ENCODE assay signal across 27 mouse cellular contexts in the genomic region with DNA sequence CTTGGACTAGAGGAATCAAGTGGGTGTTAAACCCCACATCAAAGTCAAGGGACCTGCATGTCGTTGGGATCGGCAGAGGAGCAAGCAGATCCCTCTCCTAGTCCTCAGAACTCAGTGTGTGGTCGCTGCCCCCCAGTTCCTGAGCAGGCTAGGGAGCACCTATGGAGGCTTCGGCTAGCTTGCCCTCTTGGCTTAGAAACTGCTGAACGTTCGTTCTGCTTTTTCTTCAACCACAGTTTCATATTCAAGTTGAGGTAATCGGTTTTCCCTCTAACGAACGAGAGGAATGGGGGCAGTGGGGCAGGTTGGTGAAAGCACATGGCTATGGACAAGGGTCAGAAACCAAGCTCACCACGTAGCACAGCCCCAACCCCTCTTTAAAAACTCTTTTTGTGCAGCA. TPM values are rescaled to one million over a fixed set of nuclear protein-coding genes. Genes with fewer than 3 reads are reported as not detected.
A peak's percentile ranks its signal among the peaks of the same experiment; 100 is the strongest.
DNase-seq lines count a peak whose midpoint lies in the region; ATAC-seq and TF ChIP-seq lines count a peak whose summit lies in the region.
"Had no signal": no experiment of that assay in that cellular context is flagged by ENCODE, and none has a peak within 500 bp of the region (broad histone marks: within the 10 kb centered on the region; RNA-seq: fewer than 3 reads in every experiment).

No protein-coding gene starts in this region.

- no peak overlapping the region for H3K4me3 ChIP-seq in CH12.LX (replicated peaks in 1 of 3; ENCODE audit: low read depth in 2 of 3, low read length in 2 of 3, poor library complexity in 1 of 3)
- H3K4me3 ChIP-seq in liver, embryonic 13.5 days (replicated peaks), result no peak overlapping the region
- H3K4me3 ChIP-seq in megakaryocyte, embryonic 14.5 days (replicated peaks), result peak overlapping the region; percentile 82
- H3K4me3 ChIP-seq in forebrain, embryonic 15.5 days, result no peak overlapping the region
- H3K4me3 ChIP-seq: heart, embryonic 15.5 days; hindbrain, embryonic 13.5 days had no signal

- peaks cover 0 to 6% of the 10 kb centered on the region in 2 experiments for H3K36me3 ChIP-seq in CH12.LX (replicated peaks in 1 of 2; ENCODE audit: control insufficient read depth in 1 of 2, insufficient read depth in 1 of 2, low read length in 1 of 2)
- no peaks in the 10 kb centered on the region for H3K36me3 ChIP-seq in liver, embryonic 13.5 days
- peaks cover 40% of the 10 kb centered on the region for H3K36me3 ChIP-seq in megakaryocyte, embryonic 14.5 days (replicated peaks; ENCODE audit: low read length)
- H3K36me3 ChIP-seq in forebrain, embryonic 15.5 days, result peaks cover 49% of the 10 kb centered on the region

- no peak overlapping the region for H3K27ac ChIP-seq in CH12.LX (ENCODE audit: insufficient read depth, low read depth)
- H3K27ac ChIP-seq in liver, embryonic 13.5 days, result peak overlapping the region; percentile 63
- no peak overlapping the region for H3K27ac ChIP-seq in forebrain, embryonic 15.5 days (replicated peaks)
- H3K27ac ChIP-seq: heart, embryonic 15.5 days; hindbrain, embryonic 13.5 days; macrophage had no signal

- peaks cover 4 to 13% of the 10 kb centered on the region in 2 experiments for H3K4me1 ChIP-seq in CH12.LX (ENCODE audit: control insufficient read depth in 1 of 2, insufficient read depth in 2 of 2)
- peaks cover 10% of the 10 kb centered on the region; the same call in 1 of the 2 replicates for H3K4me1 ChIP-seq in liver, embryonic 13.5 days (replicated peaks)
- peaks cover 24% of the 10 kb centered on the region for H3K4me1 ChIP-seq in megakaryocyte, embryonic 14.5 days
- H3K4me1 ChIP-seq in forebrain, embryonic 15.5 days, result peaks cover 4% of the 10 kb centered on the region; the same call in 1 of the 2 replicates

- peak; percentile 51 to 56; a peak in 3 of 4 replicates for ATAC-seq in hematopoietic stem cell, adult 5-6 weeks (replicated peaks in 1 of 2; ENCODE audit: insufficient read depth in 1 of 2, low FRiP score in 2 of 2, low TSS enrichment in 1 of 2, low read depth in 1 of 2, poor library complexity in 2 of 2, severe bottlenecking in 2 of 2)
- no peak for ATAC-seq in liver, embryonic 13.5 days (ENCODE audit: low read depth)
- ATAC-seq in forebrain, embryonic 15.5 days (replicated peaks), result no peak
- ATAC-seq: activated CD4-positive, CD25-positive, alpha-beta regulatory T cell, adult 4 months; forebrain, embryonic 14.5 days; intestine, embryonic 16.5 days; midbrain, embryonic 16.5 days had no signal

- dilution Hi-C loops in CH12.LX (cut with MboI; ENCODE audit: extremely low pct_ligation_motif_present, extremely low pct_unique_long_range_greater_than_20kb, low sequenced_read_pairs), result no loop called here

- no peaks in the 10 kb centered on the region for H3K79me2 ChIP-seq in CH12.LX (replicated peaks; ENCODE audit: control insufficient read depth, extremely low read depth, insufficient read depth, poor library complexity, severe bottlenecking)

- H3K27me3 ChIP-seq in CH12.LX (replicated peaks), result no peaks in the 10 kb centered on the region
- no peaks in the 10 kb centered on the region for H3K27me3 ChIP-seq in liver, embryonic 13.5 days
- peaks cover 2% of the 10 kb centered on the region for H3K27me3 ChIP-seq in megakaryocyte, embryonic 14.5 days (replicated peaks)
- no peaks in the 10 kb centered on the region for H3K27me3 ChIP-seq in forebrain, embryonic 15.5 days
- H3K27me3 ChIP-seq: heart, embryonic 15.5 days; hindbrain, embryonic 13.5 days had no signal

- TF ChIP-seq POLR2A in CH12.LX (IDR thresholded peaks at IDR 0.05; ENCODE audit: low read depth, low read length), result no peak

- TF ChIP-seq EP300 in CH12.LX (IDR thresholded peaks at IDR 0.05; ENCODE audit: low read length), result no peak

- peak overlapping the region; percentile 20 for H3K9ac ChIP-seq in CH12.LX (ENCODE audit: insufficient read depth, low read depth)
- H3K9ac ChIP-seq in liver, embryonic 13.5 days, result no peak overlapping the region
- no peak overlapping the region for H3K9ac ChIP-seq in forebrain, embryonic 15.5 days (replicated peaks)
- H3K9ac ChIP-seq: heart, embryonic 15.5 days; hindbrain, embryonic 13.5 days had no signal

- H3K4me2 ChIP-seq in CH12.LX (ENCODE audit: insufficient read depth, low read depth, poor library complexity, severe bottlenecking), result peak overlapping the region; percentile 61; the same call in 1 of the 2 replicates
- no peak overlapping the region for H3K4me2 ChIP-seq in liver, embryonic 13.5 days
- no peak overlapping the region for H3K4me2 ChIP-seq in forebrain, embryonic 15.5 days (replicated peaks)
- H3K4me2 ChIP-seq: heart, embryonic 15.5 days; hindbrain, embryonic 13.5 days; midbrain, embryonic 11.5 days had no signal

- TF ChIP-seq CTCF in CH12.LX (conservative IDR thresholded peaks at IDR 0.05 in 1 of 2, IDR thresholded peaks at IDR 0.05 in 1 of 2; ENCODE audit: low read depth in 2 of 2, low read length in 2 of 2), result no peak

- in situ Hi-C loops in CH12.LX (cut with MboI; ENCODE audit: low pct_ligation_motif_present, low pct_unique_long_range_greater_than_20kb, low sequenced_read_pairs), result no loop called here

- TF ChIP-seq RAD21 in CH12.LX (IDR thresholded peaks at IDR 0.05; ENCODE audit: low read depth, low read length), result no peak

- peak; percentile 24 for DNase-seq in CH12.LX (ENCODE audit: extremely low read depth)
- DNase-seq in liver, embryonic 13.5 days, result no peak
- DNase-seq in left cerebral cortex, adult 8-10 months (ENCODE audit: low spot score in 2 of 2), result no peak
- DNase-seq in layer of hippocampus, postnatal 10 days (ENCODE audit: low spot score in 2 of 2), result no peak
- DNase-seq: adrenal gland, adult 8-10 months; B cell, adult 2 months; cerebellum, adult 8-10 months; cerebellum, postnatal 25 days; gastrocnemius, postnatal 36 days; kidney, adult 8-10 months; kidney, postnatal 10 days; lung, adult 18-20 months; lung, postnatal 10 days; right cerebral cortex, postnatal 25 days; thymus, postnatal 14 days had no signal

- 26% methylated on average over 10 of the region's 10 CpGs for WGBS in liver, embryonic 13.5 days (ENCODE audit: insufficient replicate concordance)
- 65% methylated on average over 10 of the region's 10 CpGs for WGBS in forebrain, embryonic 15.5 days

- no peaks in the 10 kb centered on the region for H3K9me3 ChIP-seq in CH12.LX (replicated peaks; ENCODE audit: low read length)
- H3K9me3 ChIP-seq in liver, embryonic 13.5 days (replicated peaks), result no peaks in the 10 kb centered on the region
- no peaks in the 10 kb centered on the region for H3K9me3 ChIP-seq in megakaryocyte, embryonic 14.5 days
- H3K9me3 ChIP-seq in forebrain, embryonic 15.5 days, result no peaks in the 10 kb centered on the region
- H3K9me3 ChIP-seq: heart, embryonic 15.5 days; hindbrain, embryonic 13.5 days had no signal

TF ChIP-seq in CH12.LX, 34 proteins besides CTCF, POLR2A, EP300 and RAD21:
- TF ChIP-seq SMC3 (IDR thresholded peaks at IDR 0.05; ENCODE audit: low read depth, low read length), result no peak
- peak; percentile 40 for TF ChIP-seq MAX (IDR thresholded peaks at IDR 0.05; ENCODE audit: low read length)

RNA-seq across cellular contexts. Expression of gene Slc4a11, which starts 9.7 kb away (rescaled TPM):
- total RNA-seq in CH12.LX (2012; rRNA removed) (0.21 and 0.42 TPM in 2 replicates), CH12.LX (2014; rRNA removed) (0.27 TPM in 1 of 2 replicates, not detected in the other)
- polyA plus RNA-seq in CH12.LX (2012; ENCODE audit: insufficient read length, low read depth), result 0.19 and 0.30 TPM in 2 replicates
- total RNA-seq in hematopoietic stem cell, adult 5-6 weeks (2017), result not detected in 2 replicates
- 0.07 and 0.14 TPM in 2 replicates for polyA plus RNA-seq in liver, embryonic 13.5 days (2015; fragmentation: Nextera tagmentation; extraction: Ambion mirVana)
- polyA plus RNA-seq in megakaryocyte, embryonic 14.5 days (2012; ENCODE audit: insufficient read depth, low replicate concordance), result 0.53 and 0.58 TPM in 2 replicates
- polyA plus RNA-seq in forebrain, embryonic 15.5 days (2015; fragmentation: Nextera tagmentation; extraction: Ambion mirVana), result 0.97 and 1.8 TPM in 2 replicates
- 1 to 10 TPM; 4.2 to 6.6 (median 4.9) TPM for total RNA-seq in left cerebral cortex, adult 8-10 months (2022)
- under 1 TPM; 0.21 to 0.38 TPM for total RNA-seq in layer of hippocampus, postnatal 10 days (2021)
- total RNA-seq: gastrocnemius, adult 18-20 months had no signal

RNA-seq across cellular contexts. Expression of gene Itpa, which starts 39.6 kb away (rescaled TPM):
- total RNA-seq in CH12.LX (2012; rRNA removed) (59.1 and 89.6 TPM in 2 replicates), CH12.LX (2014; rRNA removed) (121 and 123 TPM in 2 replicates)
- 53.3 and 70.8 TPM in 2 replicates for polyA plus RNA-seq in CH12.LX (2012; ENCODE audit: insufficient read length, low read depth)
- total RNA-seq in hematopoietic stem cell, adult 5-6 weeks (2017), result 55.2 and 57.7 TPM in 2 replicates
- 66.5 and 78.5 TPM in 2 replicates for polyA plus RNA-seq in liver, embryonic 13.5 days (2015; fragmentation: Nextera tagmentation; extraction: Ambion mirVana)
- 8.6 and 10.1 TPM in 2 replicates for polyA plus RNA-seq in megakaryocyte, embryonic 14.5 days (2012; ENCODE audit: insufficient read depth, low replicate concordance)
- polyA plus RNA-seq in forebrain, embryonic 15.5 days (2015; fragmentation: Nextera tagmentation; extraction: Ambion mirVana), result 133 and 134 TPM in 2 replicates
- 10 to 100 TPM; 35.7 to 41.7 (median 38.3) TPM for total RNA-seq in left cerebral cortex, adult 8-10 months (2022)
- 10 to 100 TPM; 39.5 to 43.4 TPM for total RNA-seq in layer of hippocampus, postnatal 10 days (2021)

RNA-seq across cellular contexts. Expression of gene Ddrgk1, which starts 42.6 kb away (rescaled TPM):
- total RNA-seq in CH12.LX (2012; rRNA removed), result 72.7 and 77.9 TPM in 2 replicates
- 50.4 and 51.7 TPM in 2 replicates for total RNA-seq in CH12.LX (2014; rRNA removed)
- 93.1 and 114 TPM in 2 replicates for polyA plus RNA-seq in CH12.LX (2012; ENCODE audit: insufficient read length, low read depth)
- total RNA-seq in hematopoietic stem cell, adult 5-6 weeks (2017), result 97.6 and 97.7 TPM in 2 replicates
- polyA plus RNA-seq in liver, embryonic 13.5 days (2015; fragmentation: Nextera tagmentation; extraction: Ambion mirVana), result 41.7 and 43.6 TPM in 2 replicates
- 85.4 and 105 TPM in 2 replicates for polyA plus RNA-seq in megakaryocyte, embryonic 14.5 days (2012; ENCODE audit: insufficient read depth, low replicate concordance)
- polyA plus RNA-seq in forebrain, embryonic 15.5 days (2015; fragmentation: Nextera tagmentation; extraction: Ambion mirVana), result 57.4 and 63.4 TPM in 2 replicates
- 100 to 1,000 TPM; 106 to 118 (median 114) TPM for total RNA-seq in left cerebral cortex, adult 8-10 months (2022)
- 10 to 100 TPM; 57.9 to 71.9 TPM for total RNA-seq in layer of hippocampus, postnatal 10 days (2021)

Comparison
In these comparisons a context has a peak if more than half of its experiments do, and no peak if none do; other contexts are left out.
1. ATAC-seq: peak in hematopoietic stem cell, adult 5-6 weeks (2 of 2); none in liver, embryonic 13.5 days (single experiment) and forebrain, embryonic 15.5 days (single experiment).